Mouse (Mus musculus): ENCODE data around the gene Ash1l.
"Not testable (repeated sequence)": the region's sequence is repeated elsewhere in the genome, so short reads cannot be mapped to it uniquely, and the experiment has no call there.

Gene Ash1l

GRCm38 (mm10) chr3:88953736-88954135 lies 3.3 kb downstream of the Ash1l start:
- no peak for DNase-seq (ENCODE audit: low read depth, low spot score)

- not testable (repeated sequence) for DNase-seq (ENCODE audit: low read depth, low spot score)
Measured at GRCm38 (mm10) chr3:88963211-88963610, 12.8 kb downstream of the Ash1l start.

GRCm38 (mm10) chr3:88975012-88975411 lies 24.6 kb downstream of the Ash1l start:
- DNase-seq (ENCODE audit: low read depth, low spot score) = no peak

GRCm38 (mm10) chr3:88981206-88982010 lies 31.0 kb downstream of the Ash1l start:
- no peak for DNase-seq (ENCODE audit: low read depth, low spot score)

DNA sequence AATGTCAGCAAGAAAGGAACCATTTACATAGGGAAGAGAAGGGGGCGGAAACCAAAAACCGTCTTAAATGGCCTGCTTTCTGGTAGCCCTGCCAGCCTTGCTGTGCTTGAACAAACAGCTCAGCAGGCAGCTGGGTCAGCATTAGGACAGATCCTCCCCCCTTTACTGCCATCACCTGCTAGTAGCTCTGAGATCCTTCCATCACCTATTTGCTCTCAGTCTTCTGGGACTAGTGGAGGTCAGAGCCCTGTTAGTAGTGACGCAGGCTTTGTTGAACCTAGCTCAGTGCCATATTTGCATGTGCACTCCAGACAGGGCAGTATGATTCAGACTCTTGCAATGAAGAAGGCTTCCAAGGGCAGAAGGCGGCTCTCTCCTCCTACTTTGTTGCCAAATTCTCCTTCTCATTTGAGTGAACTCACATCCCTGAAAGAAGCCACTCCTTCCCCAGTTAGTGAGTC lies 33.5 kb downstream of the Ash1l start:
- DNase-seq (ENCODE audit: low read depth, low spot score) = peak; percentile 27

DNA sequence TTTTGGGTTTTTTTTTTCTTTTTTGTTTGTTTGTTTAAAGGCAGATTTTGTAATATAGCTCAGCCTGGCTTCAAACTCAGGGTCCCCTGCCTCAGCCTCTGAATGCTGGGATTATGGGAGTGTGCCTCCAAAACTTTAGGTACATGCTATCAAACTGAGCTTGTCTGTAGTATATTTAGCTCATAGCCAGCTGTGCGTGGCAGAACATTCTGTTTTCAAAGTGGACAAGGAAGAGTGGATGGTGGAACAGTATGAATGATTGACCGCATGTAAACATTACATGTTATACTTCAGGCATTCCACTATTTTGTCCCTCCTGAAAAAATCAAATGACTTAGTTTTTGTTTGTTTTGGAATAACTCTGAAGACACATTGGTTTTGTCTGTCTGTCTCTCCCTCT lies 42.4 kb downstream of the Ash1l start:
- no peak for DNase-seq (ENCODE audit: low read depth, low spot score)

GRCm38 (mm10) chr3:89001536-89001935 lies 51.1 kb downstream of the Ash1l start:
- DNase-seq (ENCODE audit: low read depth, low spot score) = no peak

DNA sequence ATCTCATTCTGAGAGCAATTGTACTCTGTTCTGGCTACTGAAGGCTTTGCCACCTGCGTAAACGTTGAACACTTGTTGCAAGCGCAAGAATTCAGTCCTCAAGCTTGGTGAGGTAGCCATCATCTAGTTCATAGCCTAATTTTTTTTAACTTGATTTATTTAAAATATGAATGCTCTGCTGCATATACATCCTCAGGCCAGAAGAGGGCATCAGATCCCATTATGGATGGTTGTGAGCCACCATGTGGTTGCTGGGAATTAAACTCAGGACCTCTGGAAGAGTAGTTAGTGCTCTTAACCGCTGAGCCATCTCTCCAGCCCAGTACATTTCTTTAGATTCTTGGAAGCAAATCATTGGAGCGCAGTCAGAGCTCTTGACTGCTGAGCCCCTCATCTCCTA lies 80.5 kb downstream of the Ash1l start:
- not testable (repeated sequence) for DNase-seq (ENCODE audit: low read depth, low spot score)

DNA sequence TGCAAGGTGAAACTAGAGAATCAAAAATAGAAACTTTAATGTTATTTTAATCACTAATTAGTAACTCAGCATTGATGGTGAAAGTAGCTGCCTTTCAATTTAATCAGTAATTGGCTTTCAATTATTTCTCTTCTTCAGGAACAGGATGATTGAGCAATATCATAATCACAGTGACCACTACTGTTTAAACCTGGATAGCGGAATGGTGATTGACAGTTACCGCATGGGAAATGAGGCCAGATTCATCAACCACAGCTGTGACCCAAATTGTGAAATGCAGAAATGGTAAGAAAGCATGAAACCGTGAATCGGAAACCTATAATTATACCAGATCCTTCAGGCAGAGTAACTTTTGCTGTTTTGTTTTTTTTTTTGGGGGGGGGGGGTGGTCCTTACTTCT lies 92.9 kb downstream of the Ash1l start:
- DNase-seq (ENCODE audit: low read depth, low spot score) = no peak

DNA sequence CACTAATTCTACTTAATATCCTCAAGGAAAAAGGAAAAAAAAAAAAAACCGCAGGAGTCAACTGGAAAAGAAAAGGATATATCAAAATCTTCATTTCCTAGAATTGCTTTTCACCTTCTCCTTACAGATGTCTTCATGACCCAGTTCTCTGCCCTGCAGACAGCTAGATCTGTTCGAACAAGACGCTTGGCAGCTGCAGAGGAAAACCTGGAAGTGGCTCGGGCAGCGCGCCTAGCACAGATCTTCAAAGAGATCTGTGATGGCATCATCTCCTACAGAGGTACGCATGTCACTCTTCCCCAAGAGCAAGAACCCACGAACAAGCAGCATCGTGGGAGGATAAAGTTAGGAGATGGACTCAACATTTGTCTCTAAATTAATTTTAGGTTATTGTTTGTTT lies 107.9 kb downstream of the Ash1l start:
- DNase-seq (ENCODE audit: low read depth, low spot score) = no peak

GRCm38 (mm10) chr3:89058783-89059182 lies 108.4 kb downstream of the Ash1l start:
- DNase-seq (ENCODE audit: low read depth, low spot score) = peak; percentile 9

GRCm38 (mm10) chr3:89061696-89062095 lies 111.3 kb downstream of the Ash1l start:
- no peak for DNase-seq (ENCODE audit: low read depth, low spot score)

DNA sequence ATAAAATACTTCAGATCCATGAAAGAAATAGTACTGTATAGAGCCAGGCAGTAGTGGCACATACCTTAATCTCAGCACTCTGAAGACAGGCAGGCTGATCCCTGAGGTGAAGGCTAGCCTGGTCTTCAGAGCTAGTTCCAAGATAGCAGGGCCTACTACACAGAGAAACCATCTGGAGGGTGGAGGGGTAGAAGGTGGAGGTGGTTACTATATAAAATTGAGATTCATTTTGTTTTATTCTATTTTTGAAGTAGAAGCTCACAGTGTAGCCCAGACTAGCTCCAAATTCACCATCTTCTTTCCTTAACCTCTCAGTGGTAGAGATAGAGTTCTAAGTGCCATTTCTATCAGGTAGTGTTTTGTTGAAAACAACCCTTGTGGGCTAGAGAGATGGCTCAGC lies 116.8 kb downstream of the Ash1l start:
- DNase-seq (ENCODE audit: low read depth, low spot score) = no peak

DNA sequence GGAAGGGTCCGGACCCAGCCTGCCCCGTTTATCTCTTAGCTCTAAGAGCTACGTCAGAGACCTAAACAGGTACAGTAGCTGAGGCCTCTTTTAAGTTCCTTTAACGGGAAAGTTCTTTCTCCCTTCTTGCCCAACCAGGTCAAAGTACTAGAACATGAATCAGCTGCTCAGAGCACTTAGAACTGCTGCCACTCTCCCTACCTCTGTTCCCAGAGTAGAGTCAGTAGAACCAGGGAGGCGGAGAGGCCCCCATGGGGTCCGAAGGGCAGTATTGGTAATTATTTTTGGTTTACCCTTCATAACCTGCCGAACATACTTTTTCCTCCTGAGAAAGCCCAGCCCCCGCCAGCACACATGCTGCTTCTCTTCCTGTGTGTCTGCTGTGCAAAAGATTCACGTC lies 127.0 kb downstream of the Ash1l start:
- no peak for DNase-seq (ENCODE audit: low read depth, low spot score)

DNA sequence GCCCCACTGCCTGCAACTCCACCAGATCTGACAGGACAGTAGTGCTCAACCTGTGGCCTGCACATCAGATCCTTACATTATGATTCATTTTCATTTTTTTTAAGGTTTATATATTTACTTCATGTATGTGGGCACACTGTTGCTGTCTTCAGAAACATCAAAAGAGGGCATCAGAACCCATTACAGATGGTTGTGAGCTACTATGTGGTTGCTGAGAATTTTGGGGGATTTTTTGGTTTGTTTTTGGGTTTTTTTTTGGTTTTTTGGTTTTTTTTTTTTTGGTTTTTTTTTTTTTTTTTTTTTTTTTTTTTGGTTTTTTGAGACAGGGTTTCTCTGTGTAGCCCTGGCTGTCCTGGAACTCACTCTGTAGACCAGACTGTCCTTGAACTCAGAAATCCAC lies 131.9 kb downstream of the Ash1l start:
- DNase-seq (ENCODE audit: low read depth, low spot score) = not testable (repeated sequence)

GRCm38 (mm10) chr3:89084133-89084532 lies 133.7 kb downstream of the Ash1l start:
- DNase-seq (ENCODE audit: low read depth, low spot score) = no peak

DNA sequence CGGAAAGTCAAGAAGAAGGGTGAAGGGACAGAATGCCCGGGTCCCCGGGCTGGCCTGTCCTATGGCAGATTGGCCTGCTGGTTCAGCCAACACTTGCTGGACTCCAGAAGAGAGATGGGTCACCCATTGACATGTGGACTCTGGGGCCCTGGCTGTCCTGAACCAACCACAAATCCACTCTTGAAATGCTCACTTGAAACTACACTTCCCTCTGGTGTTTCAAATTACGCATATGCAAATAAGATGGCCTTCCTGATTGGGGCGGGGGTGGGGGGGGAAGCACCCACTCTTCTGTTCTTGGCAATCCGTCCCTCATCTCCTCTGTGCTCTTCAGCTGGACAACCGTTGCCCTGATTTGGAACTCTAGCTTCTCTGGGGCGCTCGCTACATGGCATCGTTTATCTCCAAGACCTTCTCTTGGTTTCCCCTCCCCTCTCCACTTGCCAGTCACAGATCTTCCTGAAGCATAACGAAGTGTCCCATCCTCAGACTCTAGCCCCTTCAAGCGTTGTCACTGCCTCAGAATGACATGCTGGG lies 134.3 kb downstream of the Ash1l start:
- DNase-seq (ENCODE audit: low read depth, low spot score) = no peak

DNA sequence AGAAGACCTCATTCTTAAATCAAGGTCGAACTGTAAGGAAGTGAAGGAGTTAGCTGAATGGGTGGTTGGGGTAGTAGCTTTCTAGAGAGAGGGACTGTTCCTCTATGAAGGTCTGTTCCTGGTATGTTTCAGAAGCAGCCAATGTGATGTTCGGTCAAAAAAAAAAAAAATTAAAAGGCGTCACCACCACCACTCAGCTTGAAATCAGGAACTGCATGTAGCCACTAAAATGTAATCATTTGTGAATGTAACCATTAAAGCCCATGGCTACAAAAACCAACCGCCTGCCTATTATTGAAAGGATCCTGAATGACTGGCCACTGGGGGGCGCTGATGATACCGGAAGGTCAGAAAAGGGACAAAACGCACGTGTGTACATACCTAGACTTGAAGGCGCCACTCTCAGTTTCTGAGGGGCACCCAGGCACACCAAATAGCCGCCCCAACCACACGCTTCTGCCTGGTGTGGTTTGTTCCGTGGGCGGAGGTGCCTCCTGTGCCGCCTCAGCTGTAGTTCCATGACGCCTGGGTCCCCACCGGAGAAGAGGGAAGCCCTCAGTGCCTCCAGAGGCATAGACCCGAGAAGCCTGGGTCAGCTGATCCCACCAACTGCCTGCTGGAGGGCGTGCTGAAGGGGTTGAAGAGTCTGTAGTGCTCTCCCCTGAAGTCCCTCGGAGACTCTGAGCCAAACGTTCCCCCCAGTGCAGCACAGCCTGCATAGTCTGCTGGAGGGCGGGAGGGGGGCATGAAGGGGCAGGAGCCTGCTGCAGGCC lies 137.1 kb downstream of the Ash1l start:
- DNase-seq (ENCODE audit: low read depth, low spot score) = peak; percentile 71

GRCm38 (mm10) chr3:89088974-89089373 lies 138.6 kb downstream of the Ash1l start:
- no peak for DNase-seq (ENCODE audit: low read depth, low spot score)

DNA sequence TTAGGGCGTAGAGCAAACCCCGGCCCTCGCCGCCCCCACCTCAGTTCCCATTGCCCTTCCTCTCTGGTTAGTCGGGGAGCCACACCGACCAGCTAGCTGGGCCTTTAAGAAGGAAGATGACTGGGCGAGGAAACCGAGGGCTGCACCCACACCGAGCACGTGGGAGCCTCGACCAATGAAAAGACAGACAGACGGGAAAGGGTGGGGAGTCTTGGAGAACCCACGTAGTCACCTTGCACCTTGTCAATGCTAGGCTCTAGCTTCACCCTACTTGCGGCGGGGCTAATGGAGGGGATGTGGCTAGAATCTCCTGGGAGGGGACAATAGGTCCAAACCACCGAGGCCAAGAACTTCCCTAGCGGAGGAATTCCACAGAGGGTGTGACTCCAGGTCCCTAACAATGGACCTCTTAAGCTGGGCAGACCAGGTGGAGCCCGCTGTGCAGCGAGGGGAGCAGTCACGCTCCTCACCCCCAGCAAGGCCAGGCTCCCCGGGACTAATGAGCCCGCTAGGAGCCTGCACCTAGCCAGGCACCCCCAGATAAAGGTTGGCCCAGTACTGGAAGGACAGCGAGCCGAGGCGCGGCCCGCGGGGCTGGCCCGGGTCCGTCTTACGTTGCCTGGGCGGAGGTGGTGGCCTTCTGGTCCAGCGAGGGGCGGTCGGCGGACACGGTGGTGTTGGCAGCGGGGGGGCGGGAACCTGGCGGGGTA lies 139.6 kb downstream of the Ash1l start:
- DNase-seq (ENCODE audit: low read depth, low spot score) = peak; percentile 75

DNA sequence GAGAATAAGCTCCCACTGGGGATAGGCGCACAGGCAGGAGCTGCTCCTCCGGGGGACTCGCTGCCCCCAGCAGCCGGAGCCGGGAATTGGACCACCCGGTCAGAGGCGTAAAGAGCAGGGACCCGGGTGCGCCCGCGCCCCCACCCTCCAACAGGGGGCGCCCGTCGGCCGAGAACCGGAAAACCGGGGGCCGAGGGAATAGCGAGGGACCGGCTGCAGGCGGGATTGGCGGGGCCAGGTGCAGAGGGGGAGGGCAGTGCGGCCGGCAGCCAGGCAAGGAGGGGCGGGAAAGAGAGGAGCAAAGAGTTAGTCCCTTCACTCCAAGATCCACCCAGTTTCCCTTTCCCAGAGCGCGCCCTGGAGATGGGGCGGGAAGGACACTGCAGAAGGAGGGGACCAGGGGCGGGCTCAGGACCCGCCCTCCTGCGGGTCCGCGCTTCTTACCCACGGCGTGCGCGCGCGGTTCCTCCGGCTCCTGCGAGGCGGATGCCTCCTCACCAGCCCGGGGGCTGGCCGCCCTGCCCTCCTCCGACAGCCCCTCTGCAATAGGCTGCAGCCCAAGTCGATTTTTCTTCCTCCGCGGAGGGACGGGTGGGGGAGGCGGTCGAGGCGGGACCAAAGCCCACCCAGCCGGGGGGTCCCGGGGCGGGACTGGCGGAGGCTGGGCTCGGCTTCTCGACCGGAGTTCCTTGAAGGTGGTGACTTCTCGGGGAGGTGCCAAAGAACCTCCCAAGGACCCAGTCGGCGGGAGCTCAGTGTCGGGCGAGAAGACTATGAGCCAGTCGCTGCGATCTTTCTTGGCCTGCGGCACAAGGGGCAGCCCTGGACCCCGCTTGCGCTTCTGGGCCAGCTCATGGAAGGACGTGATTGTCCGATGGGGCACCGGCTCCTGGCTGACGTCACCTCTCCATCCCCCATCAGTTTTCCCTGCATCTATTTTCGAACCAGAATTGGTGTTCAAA lies 140.6 kb downstream of the Ash1l start:
- DNase-seq (ENCODE audit: low read depth, low spot score) = peak; percentile 65

Measured in embryo, embryonic 11.5 days (tissue).